In the genomic region with DNA sequence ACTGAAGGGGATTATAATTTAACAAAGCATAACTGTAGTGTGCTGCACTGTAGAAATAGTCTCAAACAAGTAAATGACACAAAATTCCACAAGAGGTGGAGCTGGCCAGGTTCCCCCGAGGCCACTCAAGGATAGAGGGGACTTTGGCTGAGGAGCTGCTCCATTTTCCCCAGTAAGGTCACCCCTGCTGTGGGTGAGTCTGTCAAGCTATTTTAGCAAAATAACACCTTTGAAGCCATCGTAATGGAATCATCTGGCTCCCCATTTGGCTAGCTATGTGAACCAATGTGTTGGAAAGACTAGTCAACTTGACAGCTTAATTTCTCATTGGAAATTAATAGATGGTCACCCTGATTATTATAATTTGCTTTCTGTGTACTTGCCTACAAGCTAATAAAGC, we compare ENCODE assay signal across 26 mouse cellular contexts. TPM values are rescaled to one million over a fixed set of nuclear protein-coding genes. Genes with fewer than 3 reads are reported as not detected.
DNase-seq lines count a peak whose midpoint lies in the region; ATAC-seq and TF ChIP-seq lines count a peak whose summit lies in the region.
"Had no signal": no experiment of that assay in that cellular context is flagged by ENCODE, and none has a peak within 500 bp of the region (broad histone marks: within the 10 kb centered on the region; RNA-seq: fewer than 3 reads in every experiment).

No protein-coding gene starts in this region.

- no peaks in the 10 kb centered on the region for H3K9me3 ChIP-seq in forebrain, embryonic 13.5 days (replicated peaks)
- H3K9me3 ChIP-seq: forebrain, embryonic 15.5 days; hindbrain, embryonic 10.5 days; intestine, embryonic 15.5 days; lung, embryonic 15.5 days; neural tube, embryonic 13.5 days; stomach, embryonic 15.5 days had no signal

- ATAC-seq in forebrain, embryonic 13.5 days, result no peak
- ATAC-seq: CD4-positive, CD25-positive, alpha-beta regulatory T cell, adult 4 months; forebrain, embryonic 15.5 days; hindbrain, embryonic 16.5 days; intestine, embryonic 15.5 days had no signal

- H3K4me2 ChIP-seq in forebrain, embryonic 13.5 days, result no peak overlapping the region
- H3K4me2 ChIP-seq: forebrain, embryonic 15.5 days; intestine, embryonic 15.5 days; lung, embryonic 15.5 days; midbrain, embryonic 11.5 days; neural tube, embryonic 13.5 days; stomach, embryonic 15.5 days had no signal

- peaks cover 7% of the 10 kb centered on the region for H3K4me1 ChIP-seq in cortical plate, adult 2 months (ENCODE audit: control insufficient read depth, insufficient read depth, low read length)
- no peaks in the 10 kb centered on the region for H3K4me1 ChIP-seq in forebrain, embryonic 13.5 days
- H3K4me1 ChIP-seq: forebrain, embryonic 15.5 days; hindbrain, embryonic 10.5 days; intestine, embryonic 15.5 days; lung, embryonic 15.5 days; neural tube, embryonic 13.5 days; stomach, embryonic 15.5 days had no signal

- 78% methylated on average over 2 of the region's 2 CpGs for WGBS in forebrain, embryonic 13.5 days

- H3K9ac ChIP-seq in forebrain, embryonic 13.5 days, result no peak overlapping the region
- H3K9ac ChIP-seq: forebrain, embryonic 15.5 days; intestine, embryonic 15.5 days; liver, embryonic 14.5 days; lung, embryonic 15.5 days; neural tube, embryonic 13.5 days; stomach, embryonic 15.5 days had no signal

- no peak for TF ChIP-seq POLR2A in cortical plate, adult 2 months (IDR thresholded peaks at IDR 0.05; ENCODE audit: extremely low read depth, insufficient read depth, low read length)

- H3K4me3 ChIP-seq in layer of hippocampus, adult 2 months, result no peak overlapping the region
- no peak overlapping the region for H3K4me3 ChIP-seq in cortical plate, adult 2 months (ENCODE audit: insufficient read depth, low read length)
- H3K4me3 ChIP-seq in forebrain, embryonic 13.5 days, result no peak overlapping the region
- H3K4me3 ChIP-seq: forebrain, embryonic 15.5 days; gastrocnemius, adult 2 months; hindbrain, embryonic 10.5 days; intestine, embryonic 15.5 days; lung, embryonic 15.5 days; neural tube, embryonic 13.5 days; stomach, embryonic 15.5 days had no signal

- no peaks in the 10 kb centered on the region for H3K36me3 ChIP-seq in forebrain, embryonic 13.5 days (ENCODE audit: poor library complexity, severe bottlenecking)
- H3K36me3 ChIP-seq: forebrain, embryonic 15.5 days; hindbrain, embryonic 10.5 days; intestine, embryonic 15.5 days; lung, embryonic 15.5 days; neural tube, embryonic 13.5 days; stomach, embryonic 15.5 days had no signal

- DNase-seq in layer of hippocampus, adult 2 months (ENCODE audit: low spot score in 2 of 2), result no peak
- no peak for DNase-seq in layer of hippocampus, adult 8-10 months (ENCODE audit: low spot score in 2 of 2)
- peak; percentile 22 to 39 for DNase-seq in cerebellum, adult 18-20 months
- DNase-seq in cerebellum, adult 9-11 months, result peak; percentile 48
- DNase-seq in spleen, postnatal 14 days (ENCODE audit: low spot score in 2 of 2), result no peak
- DNase-seq: adrenal gland, postnatal 14 days; gastrocnemius, adult 2 months; heart, postnatal 14 days; kidney, adult 2 months; kidney, postnatal 36 days; layer of hippocampus, postnatal 36 days; liver had no signal

- peak overlapping the region; percentile 74; the same call in 1 of the 2 replicates for H3K27ac ChIP-seq in layer of hippocampus, adult 2 months
- H3K27ac ChIP-seq in cortical plate, adult 2 months (ENCODE audit: insufficient read depth, low read length), result peak overlapping the region; percentile 35; the same call in 1 of the 2 replicates
- no peak overlapping the region for H3K27ac ChIP-seq in forebrain, embryonic 13.5 days
- H3K27ac ChIP-seq: forebrain, embryonic 15.5 days; gastrocnemius, adult 2 months; hindbrain, embryonic 10.5 days; intestine, embryonic 15.5 days; liver, embryonic 14.5 days; lung, embryonic 15.5 days; neural tube, embryonic 13.5 days; stomach, embryonic 15.5 days had no signal

- no peak for TF ChIP-seq CTCF in layer of hippocampus, adult 2 months (conservative IDR thresholded peaks at IDR 0.05)
- no peak for TF ChIP-seq CTCF in cortical plate, adult 2 months (IDR thresholded peaks at IDR 0.05; ENCODE audit: extremely low read depth, insufficient read depth, low read length)

- H3K27me3 ChIP-seq in forebrain, embryonic 13.5 days, result no peaks in the 10 kb centered on the region
- H3K27me3 ChIP-seq: forebrain, embryonic 15.5 days; intestine, embryonic 15.5 days; lung, embryonic 15.5 days; neural tube, embryonic 13.5 days; stomach, embryonic 15.5 days had no signal

RNA-seq across cellular contexts. Expression of a gene that starts 28.2 kb away (rescaled TPM):
- total RNA-seq in layer of hippocampus, adult 2 months (2021), result 100 to 1,000 TPM; 393 to 398 TPM
- 100 to 1,000 TPM; 327 to 399 (median 357) TPM for total RNA-seq in layer of hippocampus, adult 8-10 months (2022)
- polyA plus RNA-seq in cortical plate, adult 2 months (2012; rRNA removed), result 116 and 121 TPM in 2 replicates
- polyA plus RNA-seq in forebrain, embryonic 13.5 days (2015; fragmentation: Nextera tagmentation; extraction: Ambion mirVana), result 0.83 and 1.4 TPM in 2 replicates
- total RNA-seq: megakaryocyte, adult 5-6 weeks had no signal
- polyA plus RNA-seq: CD4-positive, CD25-positive, alpha-beta regulatory T cell, adult 4 months; kidney, embryonic 16.5 days had no signal

Comparison
In these comparisons a context has a peak if more than half of its experiments do, and no peak if none do; other contexts are left out.
1. DNase-seq: peak in cerebellum, adult 18-20 months (2 of 2) and cerebellum, adult 9-11 months (single experiment); none in layer of hippocampus, adult 2 months (0 of 2), layer of hippocampus, adult 8-10 months (0 of 2) and spleen, postnatal 14 days (0 of 2).